Mouse (Mus musculus): ENCODE data around the gene Hist2h2ab.
"Not testable (repeated sequence)": the region's sequence is repeated elsewhere in the genome, so short reads cannot be mapped to it uniquely, and the experiment has no call there.

DNA sequence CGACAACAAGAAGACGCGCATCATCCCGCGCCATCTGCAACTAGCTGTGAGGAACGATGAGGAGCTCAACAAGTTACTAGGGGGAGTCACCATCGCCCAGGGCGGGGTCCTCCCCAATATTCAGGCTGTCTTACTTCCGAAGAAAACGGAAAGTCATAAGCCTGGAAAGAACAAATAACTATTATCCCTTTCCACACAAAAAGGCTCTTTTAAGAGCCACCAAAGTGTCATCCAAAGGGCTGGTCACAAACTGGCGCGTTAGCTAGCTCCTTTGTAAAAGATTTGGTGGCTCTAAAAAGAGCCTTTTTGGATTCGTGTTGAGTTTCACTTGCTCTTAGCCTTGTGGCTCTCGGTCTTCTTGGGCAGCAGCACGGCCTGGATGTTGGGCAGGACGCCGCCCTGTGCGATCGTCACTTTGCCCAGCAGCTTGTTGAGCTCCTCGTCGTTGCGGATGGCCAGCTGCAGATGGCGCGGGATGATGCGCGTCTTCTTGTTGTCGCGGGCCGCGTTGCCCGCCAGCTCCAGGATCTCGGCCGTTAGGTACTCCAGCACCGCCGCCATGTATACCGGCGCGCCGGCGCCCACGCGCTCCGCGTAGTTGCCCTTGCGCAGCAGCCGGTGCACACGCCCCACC lies 583 bp downstream of the Hist2h2ab start:
- TF ChIP-seq CHD2 (IDR thresholded peaks at IDR 0.05; ENCODE audit: low read depth, low read length); HCFC1 (IDR thresholded peaks at IDR 0.05; ENCODE audit: borderline replicate concordance, insufficient read depth, low read length); ZC3H11A (IDR thresholded peaks at IDR 0.05; ENCODE audit: borderline replicate concordance, low read depth, low read length); MAFK (IDR thresholded peaks at IDR 0.05; ENCODE audit: insufficient read depth, low read depth, low read length); ZNF384 (IDR thresholded peaks at IDR 0.05; ENCODE audit: low read depth, low read length): not testable (repeated sequence)

All from ES-E14 (cell line).